Mouse (Mus musculus) adrenal gland, adult (tissue): ENCODE results near the gene Nek7.

Experiments used
- DNase-seq, 2 experiments: peaks; one replicate each; pipeline ENCODE4 v3.0.0; 2022 to 2023; ENCODE audit warnings: low spot score in 1 of 2; ENCODE audit not compliant: inconsistent age in 2 of 2

Gene Nek7

DNA sequence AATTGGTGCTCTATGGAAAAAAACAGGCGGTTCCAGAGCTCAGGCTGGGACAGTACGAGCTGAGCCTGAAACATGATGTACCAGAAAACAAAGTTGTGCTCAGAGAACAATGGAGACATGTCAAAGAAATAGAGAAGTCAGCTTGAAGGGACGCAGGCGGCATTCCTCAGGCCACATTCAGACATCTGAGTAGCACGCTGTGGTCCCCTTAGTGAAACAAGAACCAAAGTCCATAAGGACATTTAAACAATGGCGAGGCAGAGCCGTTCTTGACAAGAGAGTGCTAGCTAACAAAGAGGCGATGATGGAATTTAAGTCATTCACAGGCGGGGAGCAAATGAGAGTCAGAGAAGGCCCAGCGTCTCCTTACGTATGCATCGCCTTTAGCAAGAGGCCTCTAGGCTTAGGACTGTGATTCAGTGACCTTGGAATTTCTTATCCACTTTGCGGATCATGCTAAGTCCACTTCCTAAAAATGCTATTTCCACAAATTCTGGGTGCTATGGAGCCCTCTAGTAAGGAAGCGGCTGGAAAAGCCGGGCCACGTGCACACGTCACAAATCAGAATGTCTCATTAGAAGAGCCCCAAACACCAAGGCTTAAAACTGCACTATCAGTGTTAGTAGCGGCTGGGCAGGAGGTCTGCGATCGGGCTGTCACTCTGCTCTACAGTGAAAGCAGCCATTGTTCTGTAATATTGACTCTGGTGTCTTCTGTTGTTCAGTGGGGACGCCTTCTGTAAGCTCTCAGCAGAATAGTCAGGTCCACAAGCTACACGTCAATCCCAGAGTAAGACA, 48.2 kb downstream of the Nek7 start:
- no peak for DNase-seq

DNA sequence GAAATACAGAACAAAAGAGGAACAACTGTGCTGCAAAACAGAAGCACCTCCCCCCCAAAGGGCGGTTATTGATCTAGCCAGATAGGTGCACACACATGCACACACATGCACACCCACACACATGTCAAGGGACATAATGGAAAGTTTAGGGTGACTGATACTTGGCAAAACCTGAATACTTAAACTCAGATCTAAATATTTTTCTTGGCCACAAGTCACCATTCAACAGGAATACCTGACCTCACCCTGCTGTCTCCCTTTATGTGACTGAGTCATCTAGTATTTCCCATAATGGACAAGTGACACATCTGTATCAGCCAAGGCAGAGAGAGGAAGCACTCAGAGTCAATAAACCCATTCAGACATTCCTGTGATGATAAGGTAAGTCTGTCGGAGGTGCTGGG, 48.9 kb downstream of the Nek7 start:
- no peak for DNase-seq

DNA sequence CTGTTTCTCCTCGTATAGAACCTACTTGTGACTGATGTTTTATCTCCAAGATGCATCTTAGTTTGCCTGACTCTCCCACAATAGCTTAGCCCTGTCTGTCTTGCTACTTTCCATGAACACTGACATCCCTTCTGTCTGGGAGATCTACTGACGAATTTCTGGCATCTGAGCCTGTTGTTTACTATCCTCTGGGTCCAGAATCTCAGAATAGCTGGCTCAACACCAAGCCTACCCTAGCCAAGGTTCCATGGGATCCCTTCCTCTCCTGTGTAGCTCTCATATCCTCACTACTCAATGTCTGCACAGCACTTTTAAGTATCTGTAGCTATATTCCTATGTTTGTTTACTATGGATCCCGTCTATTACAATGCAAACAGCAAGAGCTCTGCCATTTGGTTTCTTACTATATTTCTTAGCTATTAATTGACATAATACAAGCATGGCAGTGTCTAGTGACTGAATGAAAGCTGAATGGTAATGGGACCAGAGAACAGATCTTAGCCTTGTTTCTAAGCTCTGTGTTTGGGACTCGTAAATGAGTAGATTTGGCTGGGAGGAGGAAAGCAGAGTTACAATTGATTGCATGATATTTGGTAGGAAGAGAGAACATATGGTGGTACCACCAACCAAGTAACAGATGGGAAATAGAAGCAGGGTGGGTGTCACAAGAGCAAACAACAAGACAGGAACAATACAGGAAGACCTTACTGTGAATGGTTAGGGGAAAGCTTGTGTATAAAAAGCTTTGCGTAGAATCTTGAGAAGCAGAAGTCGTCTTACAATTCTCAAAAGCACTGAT, 51.3 kb downstream of the Nek7 start:
- no peak for DNase-seq

DNA sequence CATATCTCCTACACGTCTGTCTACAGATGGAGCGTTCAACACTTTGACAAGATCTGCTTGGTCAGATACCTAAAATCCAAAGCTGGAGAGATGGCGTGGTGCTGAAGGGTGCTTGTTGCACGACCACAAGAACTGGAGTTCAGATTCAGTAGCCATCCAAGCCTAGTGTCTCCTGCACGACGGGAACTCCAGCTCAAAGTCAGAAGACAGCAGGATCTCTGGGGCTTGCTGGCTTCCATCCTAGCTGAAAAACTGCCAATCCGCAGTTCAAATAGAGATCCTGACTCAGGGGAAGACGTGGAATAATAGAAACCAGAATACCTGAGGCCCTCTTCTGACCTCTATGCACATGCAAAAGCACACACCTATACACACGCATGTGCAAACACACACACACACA, 52.0 kb downstream of the Nek7 start:
- no peak for DNase-seq

DNA sequence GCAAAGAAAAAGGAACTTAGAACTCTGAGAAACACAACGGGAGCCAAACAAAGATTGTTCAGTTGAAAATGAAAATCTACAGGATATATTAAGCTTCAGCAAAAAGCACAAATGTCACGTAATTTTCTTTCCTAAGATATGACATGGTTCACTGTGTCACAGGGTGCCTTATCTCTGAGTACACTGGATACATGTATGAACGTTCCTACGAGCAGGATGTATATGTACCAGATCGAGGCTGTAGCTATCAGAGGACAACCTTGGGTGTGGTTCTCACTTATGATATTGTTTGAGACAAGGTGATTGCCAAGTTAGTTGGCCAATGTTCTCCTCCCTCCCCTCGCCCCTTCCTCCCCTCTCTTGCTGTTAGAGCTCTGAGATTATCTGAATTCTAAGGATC, 55.3 kb downstream of the Nek7 start:
- no peak for DNase-seq

DNA sequence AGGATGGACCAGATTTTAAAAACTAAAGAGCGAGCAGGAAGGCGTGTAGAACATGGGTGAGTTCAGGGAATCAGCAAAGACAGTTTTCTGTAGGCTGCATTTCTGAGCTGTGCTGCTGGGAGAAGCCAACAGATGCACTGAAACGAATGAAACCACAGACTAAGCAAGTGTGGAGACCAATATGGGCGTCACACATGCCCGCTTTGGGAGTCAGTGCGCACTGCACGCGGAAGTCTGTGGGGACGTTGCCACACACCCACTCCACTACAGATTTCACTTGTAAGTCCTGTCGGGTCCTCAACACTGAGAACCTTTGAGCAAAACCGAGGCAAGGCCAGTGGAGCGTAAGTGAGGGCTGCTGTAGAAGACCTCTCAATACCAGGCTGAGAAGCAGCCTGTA, 59.2 kb downstream of the Nek7 start:
- no peak for DNase-seq

DNA sequence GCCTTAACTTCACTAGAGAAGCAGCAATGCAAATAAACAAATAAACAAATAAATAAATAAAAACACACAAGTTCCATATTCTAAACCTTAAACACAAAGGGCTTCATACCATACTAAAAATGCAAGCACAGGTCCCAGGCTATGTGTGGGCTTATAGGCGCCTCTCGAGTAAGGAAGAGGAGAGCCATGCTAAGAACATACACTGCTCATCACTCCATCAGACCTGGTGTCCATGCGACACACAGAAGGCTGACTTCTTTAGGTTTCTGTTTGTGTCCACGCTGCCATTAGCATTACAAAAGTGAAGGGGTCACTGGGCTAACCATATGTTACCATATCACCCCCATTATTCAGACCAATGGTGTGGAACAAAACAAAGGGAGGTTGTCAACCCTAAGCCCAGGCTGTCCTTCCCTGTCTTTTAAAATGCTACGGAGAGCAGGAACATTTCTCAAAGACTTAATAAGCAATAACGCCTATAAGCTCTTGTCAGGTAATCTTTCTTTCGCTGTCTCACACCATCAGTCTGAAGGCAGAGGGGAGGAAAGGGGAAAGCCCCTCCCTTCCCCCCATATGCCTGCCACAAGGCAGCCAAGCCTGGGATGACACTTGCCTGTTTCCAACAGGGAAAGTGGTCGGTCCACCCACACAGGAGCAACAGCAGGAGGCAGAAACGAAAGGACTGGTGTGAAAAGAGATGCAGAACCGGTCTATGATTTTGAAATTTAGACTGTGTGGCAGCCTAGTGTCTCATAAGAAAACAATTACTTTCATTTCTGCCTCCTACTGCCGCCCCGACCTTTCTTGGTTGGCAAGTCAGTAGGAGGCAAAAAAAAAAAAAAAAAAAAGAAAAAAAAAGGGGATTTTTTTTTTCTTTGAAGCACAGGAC, 60.5 kb downstream of the Nek7 start:
- no peak for DNase-seq

DNA sequence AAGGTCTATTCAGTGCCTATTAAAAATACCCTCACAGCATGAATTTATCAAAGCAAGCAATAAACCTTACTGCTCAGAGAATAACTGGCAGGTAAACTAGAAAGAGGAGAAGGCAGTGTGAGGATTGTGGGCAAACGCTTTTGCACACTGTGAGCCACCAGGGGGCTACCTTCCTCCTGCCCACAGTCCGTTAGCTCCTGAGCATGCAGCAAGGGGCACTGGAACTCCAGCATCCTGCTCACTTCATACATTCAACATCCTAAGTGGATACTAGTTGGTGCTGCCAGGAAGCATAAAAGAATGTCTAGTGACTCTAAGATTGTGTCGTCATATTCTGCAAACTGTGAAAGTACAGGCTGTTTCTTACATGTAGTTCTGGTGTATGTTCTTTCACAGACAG, 61.6 kb downstream of the Nek7 start:
- DNase-seq, result peak in 1 of 2 experiments; percentile 20

DNA sequence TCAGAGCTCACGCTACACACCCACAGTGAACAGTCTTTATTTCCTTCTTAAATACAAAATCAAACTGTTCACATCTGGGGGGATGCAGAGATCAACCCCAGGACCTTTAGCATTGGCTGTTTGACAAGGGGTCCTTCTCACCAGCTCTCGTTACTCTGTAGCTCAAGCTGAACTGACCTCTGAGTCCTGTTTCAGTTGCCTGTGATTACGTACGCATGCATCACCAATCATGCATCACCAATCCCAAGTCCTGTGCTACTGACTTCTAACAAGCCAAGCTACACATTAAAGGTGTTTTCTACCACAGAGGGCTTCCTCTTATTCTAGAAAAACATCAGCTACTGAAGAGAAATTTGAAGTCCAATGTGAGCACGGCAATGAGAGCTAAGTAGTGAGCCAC, 65.0 kb downstream of the Nek7 start:
- DNase-seq, result no peak

DNA sequence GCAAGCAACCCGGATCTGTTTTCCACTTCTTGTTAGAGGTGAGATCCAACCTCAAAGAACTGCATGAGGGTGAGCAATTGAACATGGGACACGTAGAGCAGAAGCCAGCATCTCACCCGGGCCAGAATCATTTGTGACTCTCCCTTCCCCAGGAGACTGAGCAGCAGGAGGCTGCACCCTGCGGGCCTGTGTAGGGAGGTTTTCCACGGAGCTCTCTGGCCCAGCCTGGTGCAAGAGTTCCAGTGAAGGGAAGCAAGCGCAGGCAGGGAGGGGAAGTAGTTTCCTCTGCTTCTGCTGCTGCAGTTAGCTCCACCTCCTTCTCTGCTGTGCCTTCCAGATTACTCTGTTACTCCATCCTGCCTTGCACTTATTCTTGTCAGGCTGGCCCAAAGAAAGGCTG, 69.8 kb downstream of the Nek7 start:
- peak in 1 of 2 experiments; percentile 60 for DNase-seq

DNA sequence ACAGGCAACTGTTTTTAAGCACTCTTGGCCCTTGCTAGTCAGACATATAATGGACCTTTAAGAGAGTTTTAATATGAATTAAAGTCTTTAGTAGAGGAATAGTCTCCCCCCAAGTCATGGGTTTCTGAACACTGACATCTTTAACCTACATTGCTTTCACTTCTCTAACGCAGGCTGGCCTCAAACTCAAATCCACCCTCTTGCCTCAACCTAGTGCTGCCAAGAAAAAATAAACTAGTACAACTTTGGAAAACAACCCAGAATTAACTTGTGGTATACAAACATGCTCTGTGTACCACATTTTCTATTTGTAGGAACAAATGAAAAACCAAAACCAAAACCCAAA, 77.8 kb downstream of the Nek7 start:
- DNase-seq, result no peak

DNA sequence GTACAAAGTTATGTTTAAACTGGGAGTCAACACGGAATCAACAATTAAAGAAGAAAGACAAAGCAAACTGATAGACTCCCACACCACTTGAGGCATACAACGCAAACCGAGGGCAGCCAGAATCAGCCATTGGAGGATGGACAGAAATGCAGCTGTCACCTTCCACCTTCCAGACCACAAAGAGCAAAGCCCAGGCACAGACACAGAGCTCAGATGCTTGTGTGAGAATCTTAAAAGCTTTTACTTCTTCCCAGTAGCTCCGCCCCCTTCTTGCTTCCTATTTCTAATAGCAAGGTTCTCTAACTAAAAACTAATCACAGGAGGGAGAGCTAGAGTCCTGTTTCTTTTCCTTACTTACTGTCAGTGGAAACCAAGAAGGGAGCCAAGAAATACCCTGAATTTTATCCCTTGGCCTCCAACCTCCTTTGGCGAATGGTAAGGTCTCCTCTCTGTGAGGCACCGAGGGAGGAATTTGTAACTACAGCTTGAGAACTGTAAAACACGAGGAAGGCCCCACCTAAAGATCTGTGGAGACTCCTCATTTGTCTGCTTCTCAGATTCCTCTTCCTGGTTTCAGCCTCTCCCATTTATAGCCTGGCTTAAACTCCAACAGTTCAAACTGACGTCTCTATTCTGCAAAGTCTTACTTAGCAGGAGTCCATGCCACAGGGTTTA, 78.3 kb downstream of the Nek7 start:
- no peak for DNase-seq

DNA sequence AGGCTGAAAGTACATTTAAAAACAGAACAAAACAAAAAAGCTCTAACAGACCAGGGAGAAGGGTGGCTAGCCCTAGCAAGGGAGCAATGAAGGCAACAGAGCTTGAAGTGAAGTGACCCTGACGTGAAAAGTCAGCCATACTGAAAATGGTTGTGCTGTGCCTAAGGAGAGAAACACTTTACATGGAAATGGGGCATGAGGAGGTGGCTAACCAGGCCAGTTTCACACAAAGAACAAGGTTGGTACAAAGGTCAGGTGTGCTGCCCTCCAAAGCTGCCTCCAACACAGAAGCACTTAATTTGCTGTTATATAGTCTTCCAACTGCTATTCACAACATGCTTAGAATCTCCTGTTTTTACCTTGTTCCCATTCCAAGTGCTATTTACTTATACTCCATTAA, 80.2 kb downstream of the Nek7 start:
- no peak for DNase-seq

DNA sequence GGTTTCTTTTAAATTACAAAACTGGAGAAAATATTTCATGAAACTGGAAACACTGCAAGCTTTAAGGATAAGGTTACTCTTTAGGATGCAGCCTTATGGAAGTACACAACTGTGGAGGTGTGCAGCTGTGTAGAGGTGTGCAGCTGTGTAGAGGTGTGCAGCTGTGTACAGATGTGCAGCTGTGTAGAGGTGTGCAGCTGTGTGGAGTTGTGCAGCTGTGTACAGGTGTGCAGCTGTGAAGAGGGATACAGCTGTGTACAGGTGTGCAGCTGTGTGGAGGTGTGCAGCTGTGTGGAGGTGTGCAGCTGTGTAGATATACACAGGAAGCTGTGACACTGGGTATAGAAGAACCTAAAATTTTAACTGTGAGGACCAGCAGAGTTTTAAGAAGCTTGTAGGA, 81.7 kb downstream of the Nek7 start:
- DNase-seq, result no peak

DNA sequence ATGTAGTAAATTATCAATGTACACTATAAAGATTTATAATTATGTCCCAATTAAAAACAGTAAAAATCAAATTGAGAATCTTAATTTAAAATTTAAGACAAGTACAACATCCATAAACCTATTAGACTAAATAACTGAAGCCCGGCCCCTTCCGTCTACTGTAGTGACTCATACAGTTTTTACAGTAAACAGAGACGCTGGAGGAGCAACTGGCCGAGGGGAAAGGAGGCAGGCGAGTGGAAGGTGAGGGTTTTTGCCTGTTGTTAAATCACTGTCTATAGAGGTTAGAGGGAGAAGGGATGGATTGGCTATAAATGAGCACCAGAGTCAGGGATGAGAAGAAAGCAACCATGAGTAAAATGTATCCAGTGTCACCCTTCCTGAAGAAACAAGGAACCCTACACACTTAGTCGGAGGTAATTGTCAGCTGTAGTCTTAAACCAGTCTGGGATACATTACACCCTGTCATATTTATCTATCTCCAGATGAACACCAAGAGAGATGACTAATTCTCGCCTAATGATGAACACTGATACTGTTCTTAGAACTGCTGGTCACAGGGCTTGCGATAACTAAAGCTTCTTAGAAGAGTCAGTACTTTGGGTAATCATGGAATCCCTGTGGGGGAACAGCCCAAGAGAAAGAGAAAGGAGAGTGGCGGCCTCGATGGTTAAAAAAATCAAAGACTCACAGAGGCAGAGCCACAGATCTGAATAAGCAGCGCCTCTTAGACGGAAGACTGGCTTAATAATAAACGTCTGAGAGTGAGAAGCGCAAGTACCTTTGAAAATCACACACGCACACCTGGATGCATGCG, 84.0 kb downstream of the Nek7 start:
- no peak for DNase-seq

DNA sequence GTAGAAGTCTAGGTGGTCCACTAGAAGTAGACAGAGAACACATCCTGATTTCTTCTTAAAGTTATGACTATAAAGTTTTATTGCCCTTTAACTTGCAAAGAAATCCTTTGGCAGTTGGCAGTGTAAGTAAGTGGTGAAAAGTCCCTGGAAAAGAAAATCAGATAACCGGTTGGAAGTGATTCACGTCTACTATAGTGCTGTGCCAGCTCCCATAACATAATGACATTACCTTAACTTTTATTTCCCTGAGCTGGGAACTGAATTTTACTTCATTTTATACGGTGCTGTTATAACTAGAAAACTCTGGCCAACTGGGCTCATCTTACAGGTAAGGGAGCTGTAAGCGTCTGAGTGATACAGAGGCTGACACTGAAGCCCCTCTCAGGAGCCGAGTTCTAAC, 89.3 kb downstream of the Nek7 start:
- no peak for DNase-seq

DNA sequence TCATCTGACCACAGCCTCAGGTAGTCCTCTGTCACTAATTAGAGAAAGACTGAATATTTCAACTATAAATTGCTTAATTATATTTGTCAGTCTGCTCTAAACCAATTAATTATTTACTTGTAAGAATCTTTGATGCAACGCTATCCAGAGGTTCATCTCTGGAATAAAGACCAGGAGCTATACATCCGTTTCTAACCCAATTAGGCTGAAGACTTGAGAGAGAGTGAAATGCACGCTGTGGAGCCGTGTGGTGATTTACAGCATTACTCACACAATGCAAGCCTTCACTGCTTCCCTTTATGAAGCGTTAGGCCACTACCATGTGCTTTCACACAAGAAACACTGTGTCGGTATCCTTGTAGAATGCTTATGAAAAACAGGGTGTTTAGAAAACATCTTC, 96.0 kb downstream of the Nek7 start:
- no peak for DNase-seq

DNA sequence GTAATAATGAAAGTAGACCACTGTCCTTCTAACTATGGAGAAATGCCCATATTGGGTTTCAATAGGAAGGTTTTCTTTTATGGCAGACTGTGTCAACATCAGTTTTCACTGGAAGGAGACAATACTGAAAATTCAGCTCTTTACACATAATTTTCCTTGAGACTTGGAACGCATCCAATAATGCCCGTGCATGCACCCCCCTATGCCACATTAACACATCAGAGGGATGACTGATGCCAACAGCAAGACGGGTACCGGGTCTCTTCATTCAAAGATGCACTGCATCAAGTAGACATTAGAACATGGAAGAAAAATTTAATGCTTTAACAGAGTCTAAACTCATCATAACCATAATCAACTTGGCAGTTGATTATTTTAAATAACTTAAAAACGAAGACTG, 101.7 kb downstream of the Nek7 start:
- no peak for DNase-seq

DNA sequence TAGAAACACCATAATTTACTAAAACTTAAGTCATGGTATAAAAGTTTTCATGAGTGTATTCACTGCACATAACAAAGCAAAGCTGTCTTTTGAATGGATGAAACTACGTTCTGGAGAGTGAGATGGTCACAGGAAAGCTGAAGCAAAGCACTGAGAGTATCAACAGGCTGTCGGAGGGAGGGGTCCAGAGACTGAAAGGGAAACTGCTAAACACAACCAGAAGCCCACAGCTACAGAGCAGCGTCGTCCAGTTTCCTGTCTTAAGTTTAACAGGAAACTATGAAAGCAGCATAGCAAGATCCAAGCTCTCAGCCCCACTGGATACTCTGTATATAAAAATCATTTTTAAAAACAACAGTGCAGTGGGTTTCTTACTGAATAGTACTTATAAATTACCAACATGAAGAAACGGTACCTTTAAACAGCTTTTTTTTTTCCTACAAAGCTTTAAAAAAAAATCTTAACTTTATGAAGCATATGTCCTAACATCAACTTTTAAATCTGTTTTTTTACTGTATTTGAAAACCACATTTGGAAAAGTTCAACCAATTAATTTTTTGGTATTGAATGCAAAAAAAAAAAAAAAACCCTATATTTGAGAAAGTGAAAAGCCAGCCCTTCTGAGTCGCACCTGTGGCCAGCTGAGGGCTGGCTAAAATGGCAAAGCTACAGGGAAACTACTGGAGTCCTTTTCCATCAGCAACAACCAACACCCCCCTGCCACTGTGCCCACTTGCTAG, 102.4 kb downstream of the Nek7 start:
- DNase-seq, result no peak

DNA sequence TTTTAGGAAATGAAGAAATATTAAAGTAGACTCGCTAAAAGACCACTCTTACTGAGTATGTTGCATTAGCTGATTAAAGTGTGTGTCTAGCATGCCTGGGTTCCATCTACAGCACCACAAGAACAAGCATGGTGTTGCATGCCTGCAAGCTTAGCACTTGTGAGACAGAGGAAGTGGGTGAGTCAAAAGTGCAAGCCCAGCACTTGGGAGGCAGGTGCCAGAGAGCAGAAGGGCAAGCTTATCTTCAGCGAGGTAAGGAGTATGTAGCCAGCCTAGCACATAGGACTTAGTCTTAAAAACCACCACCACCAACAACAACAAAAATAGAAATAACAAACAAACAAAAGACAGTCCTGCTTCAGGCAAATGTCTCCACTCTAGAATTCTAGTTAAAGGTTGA, 103.0 kb downstream of the Nek7 start:
- DNase-seq, result no peak
